Mouse (Mus musculus): ENCODE data around the gene Zcchc13.
"Not testable (repeated sequence)": the region's sequence is repeated elsewhere in the genome, so short reads cannot be mapped to it uniquely, and the experiment has no call there.

Gene Zcchc13

GRCm38 (mm10) chrX:103652048-103652447 lies 21.7 kb downstream of the Zcchc13 start:
- DNase-seq = no peak

- peak; percentile 9 to 27 for DNase-seq
These were observed 22.6 kb downstream of the Zcchc13 start for GRCm38 (mm10) chrX:103653021-103653420.

- DNase-seq = no peak
These were observed 28.6 kb downstream of the Zcchc13 start for GRCm38 (mm10) chrX:103658985-103659384.

- not testable (repeated sequence) for DNase-seq
These were observed 34.1 kb downstream of the Zcchc13 start for GRCm38 (mm10) chrX:103664445-103664844.

GRCm38 (mm10) chrX:103670245-103670644 lies 39.9 kb downstream of the Zcchc13 start:
- DNase-seq = no peak

GRCm38 (mm10) chrX:103673761-103674160 lies 43.4 kb downstream of the Zcchc13 start:
- DNase-seq = no peak

GRCm38 (mm10) chrX:103674674-103675073 lies 44.3 kb downstream of the Zcchc13 start:
- peak in 1 of 2 experiments; percentile 12 for DNase-seq
